Mouse (Mus musculus) CH12.LX (cell line): ENCODE data around the gene Aifm3. TPM values are rescaled to one million over a fixed set of nuclear protein-coding genes. Genes with fewer than 3 reads are reported as not detected.
A peak's percentile ranks its signal among the peaks of the same experiment; 100 is the strongest.

Experiments
- DNase-seq: peaks from one replicate; pipeline ENCODE4 v3.0.0-alpha.2; 2013; ENCODE audit errors: extremely low read depth
- H3K27ac ChIP-seq: 2 replicates; pipeline ENCODE4 v1.5.1; 2012; ENCODE audit warnings: low read depth, mild to moderate bottlenecking, control low read depth, moderate library complexity; ENCODE audit not compliant: insufficient read depth
- H3K27me3 ChIP-seq: replicated peaks from 2 replicates; pipeline ENCODE3; 2012; ENCODE audit warnings: inconsistent platforms
- H3K36me3 ChIP-seq, 2 experiments: replicated peaks in 1 of 2; 2 replicates each; pipeline versions ENCODE3 to v1.6.1; 2012; ENCODE audit warnings: inconsistent platforms in 1 of 2, low read length in 1 of 2, mild to moderate bottlenecking in 1 of 2, mixed read lengths in 1 of 2, moderate library complexity in 1 of 2; ENCODE audit not compliant: control insufficient read depth in 1 of 2, insufficient read depth in 1 of 2
- H3K4me1 ChIP-seq, 2 experiments: 2 replicates each; pipeline ENCODE4 v1.6.1; 2012; ENCODE audit warnings: inconsistent platforms in 1 of 2, moderate library complexity in 1 of 2; ENCODE audit not compliant: insufficient read depth in 2 of 2, control insufficient read depth in 1 of 2
- H3K4me2 ChIP-seq: 2 replicates; pipeline ENCODE4 v1.6.1; 2012; ENCODE audit warnings: low read depth, mild to moderate bottlenecking, control low read depth; ENCODE audit not compliant: poor library complexity, insufficient read depth, severe bottlenecking
- H3K4me3 ChIP-seq, 3 experiments: fragments of 150-350 bp in 1 of 3; sonication (generic) in 1 of 3; replicated peaks in 1 of 3; 2 replicates each; pipeline versions ENCODE3 to v1.5.1; 2011 to 2012; ENCODE audit warnings: low read depth in 2 of 3, low read length in 2 of 3, mild to moderate bottlenecking in 2 of 3, moderate library complexity in 2 of 3, control low read depth in 1 of 3, improper control_type of control experiment in 1 of 3, inconsistent platforms in 1 of 3, mixed read lengths in 1 of 3; ENCODE audit not compliant: poor library complexity in 1 of 3
- H3K79me2 ChIP-seq: replicated peaks from 2 replicates; pipeline ENCODE4 v1.6.1; 2012; ENCODE audit warnings: mild to moderate bottlenecking, moderate library complexity; ENCODE audit not compliant: control insufficient read depth, poor library complexity, insufficient read depth, severe bottlenecking; ENCODE audit errors: extremely low read depth
- H3K9ac ChIP-seq: 2 replicates; pipeline ENCODE4 v1.6.1; 2012; ENCODE audit warnings: low read depth, mild to moderate bottlenecking, control low read depth, moderate library complexity; ENCODE audit not compliant: insufficient read depth
- H3K9me3 ChIP-seq: replicated peaks from 2 replicates; pipeline ENCODE3; 2012; ENCODE audit warnings: low read length, inconsistent platforms, mixed read lengths
- BHLHE40 ChIP-seq: IDR thresholded peaks from 2 replicates; pipeline ENCODE4 v1.6.1; 2011; ENCODE audit warnings: mild to moderate bottlenecking, low read depth, low read length, improper control_type of control experiment
- ETS1 ChIP-seq: conservative IDR thresholded peaks from 2 replicates; pipeline ENCODE4 v1.6.1; 2012; ENCODE audit warnings: low read depth, mild to moderate bottlenecking, inconsistent platforms, low read length, improper control_type of control experiment, moderate library complexity
- IRF4 ChIP-seq: IDR thresholded peaks from 2 replicates; pipeline ENCODE4 v1.6.1; 2014; ENCODE audit warnings: low read depth, mild to moderate bottlenecking, inconsistent platforms, low read length, improper control_type of control experiment
- MAX ChIP-seq: IDR thresholded peaks from 2 replicates; pipeline ENCODE4 v1.6.1; 2011; ENCODE audit warnings: low read length, improper control_type of control experiment
- MAZ ChIP-seq: IDR thresholded peaks from 2 replicates; pipeline ENCODE4 v1.6.1; 2012; ENCODE audit warnings: low read depth, mild to moderate bottlenecking, inconsistent platforms, low read length, improper control_type of control experiment, moderate library complexity
- POLR2AphosphoS2 ChIP-seq: IDR thresholded peaks from 2 replicates; pipeline ENCODE4 v1.6.1; 2011; ENCODE audit warnings: low read depth, low read length, improper control_type of control experiment
- RAD21 ChIP-seq: IDR thresholded peaks from 2 replicates; pipeline ENCODE4 v1.6.1; 2011; ENCODE audit warnings: low read depth, mild to moderate bottlenecking, low read length, improper control_type of control experiment, moderate library complexity
- RCOR1 ChIP-seq: conservative IDR thresholded peaks from 2 replicates; pipeline ENCODE4 v1.6.1; 2012; ENCODE audit warnings: low read depth, mild to moderate bottlenecking, inconsistent platforms, low read length, improper control_type of control experiment
- SIN3A ChIP-seq: IDR thresholded peaks from 2 replicates; pipeline ENCODE4 v1.6.1; 2012; ENCODE audit warnings: low read length, improper control_type of control experiment, inconsistent platforms
- TBP ChIP-seq: conservative IDR thresholded peaks from 2 replicates; pipeline ENCODE4 v1.6.1; 2011; ENCODE audit warnings: low read depth, low read length, improper control_type of control experiment
- TCF12 ChIP-seq: IDR thresholded peaks from 2 replicates; pipeline ENCODE4 v1.6.1; 2014; ENCODE audit warnings: low read depth, mild to moderate bottlenecking, inconsistent platforms, low read length, improper control_type of control experiment
- USF1 ChIP-seq: IDR thresholded peaks from 2 replicates; pipeline ENCODE4 v1.6.1; 2014; ENCODE audit warnings: low read depth, mild to moderate bottlenecking, inconsistent platforms, low read length, improper control_type of control experiment
- ZKSCAN1 ChIP-seq: IDR thresholded peaks from 2 replicates; pipeline ENCODE4 v1.6.1; 2012; ENCODE audit warnings: low read depth, inconsistent platforms, low read length, improper control_type of control experiment, borderline replicate concordance
- ZNF384 ChIP-seq: IDR thresholded peaks from 2 replicates; pipeline ENCODE4 v1.6.1; 2012; ENCODE audit warnings: low read depth, low read length, improper control_type of control experiment, inconsistent platforms
- dilution Hi-C: fragments of 300-500 bp; cut with MboI; formaldehyde crosslinking; loops from 2 replicates; pipeline ENCODE4 v1.14.3; 2020; ENCODE audit warnings: low sequenced_read_pairs; ENCODE audit not compliant: extremely low pct_unique_long_range_greater_than_20kb, extremely low pct_ligation_motif_present
- in situ Hi-C: fragments of 300-500 bp; cut with MboI; formaldehyde crosslinking; loops from 3 replicates; pipeline ENCODE4 v1.14.3; 2019; ENCODE audit warnings: low sequenced_read_pairs, low pct_ligation_motif_present, low pct_unique_long_range_greater_than_20kb, mixed read lengths
- polyA plus RNA-seq: library from polyadenylated mRNA; unstranded; fragments of >175 nt; gene quantifications from 2 replicates; pipeline ENCODE4 v1.2.1, GENCODE M21; 2012; ENCODE audit warnings: low read depth; ENCODE audit not compliant: insufficient read length
- total RNA-seq, 2 experiments: library from RNA; depleted of rRNA; stranded (reverse); fragments of 300-350 nt in 1 of 2; fragments of >200 nt in 1 of 2; gene quantifications; 2 replicates each; pipeline ENCODE4 v1.2.3; 2012 to 2014

The Aifm3 gene
- total and polyA plus RNA-seq, 3 experiments: not detected

- no peaks in the 10 kb centered on the region for H3K9me3 ChIP-seq
- H3K9ac ChIP-seq: no peak overlapping the region
- dilution Hi-C loops: no loop called here
- in situ Hi-C loops: no loop called here
- H3K4me1 ChIP-seq: peaks cover 0 to 16% of the 10 kb centered on the region in 2 experiments; a peak in 2 of 4 replicates
- peaks cover 30 to 86% of the 10 kb centered on the region in 2 experiments for H3K36me3 ChIP-seq
- no peak overlapping the region for H3K27ac ChIP-seq
- no peaks in the 10 kb centered on the region for H3K27me3 ChIP-seq
- no peak overlapping the region for H3K4me3 ChIP-seq
- no peak for DNase-seq
- H3K4me2 ChIP-seq: no peak overlapping the region
- peaks cover 60% of the 10 kb centered on the region for H3K79me2 ChIP-seq
- TF ChIP-seq TCF12 (no peak), ZNF384 (peak; percentile 24; the same call in 1 of the 2 replicates)
Observed at GRCm38 (mm10) chr16:17475326-17475725, 14.1 kb upstream of the Aifm3 start.

- peaks cover 58% of the 10 kb centered on the region for H3K79me2 ChIP-seq
- H3K9me3 ChIP-seq: no peaks in the 10 kb centered on the region
- H3K36me3 ChIP-seq: peaks cover 29 to 88% of the 10 kb centered on the region in 2 experiments
- no peak overlapping the region for H3K9ac ChIP-seq
- no peak overlapping the region for H3K4me2 ChIP-seq
- in situ Hi-C loops (no loop called here), dilution Hi-C loops (no loop called here)
- DNase-seq: no peak
- no peak overlapping the region for H3K27ac ChIP-seq
- no peak overlapping the region for H3K4me3 ChIP-seq
- peaks cover 0 to 23% of the 10 kb centered on the region in 2 experiments; a peak in 2 of 4 replicates for H3K4me1 ChIP-seq
- no peaks in the 10 kb centered on the region for H3K27me3 ChIP-seq
- TF ChIP-seq BHLHE40: no peak
- TF ChIP-seq IRF4: no peak
- no peak for TF ChIP-seq RCOR1
- no peak for TF ChIP-seq USF1
- no peak for TF ChIP-seq SIN3A
- no peak for TF ChIP-seq TBP
- no peak for TF ChIP-seq MAX
- no peak for TF ChIP-seq ETS1
- no peak for TF ChIP-seq TCF12
- no peak for TF ChIP-seq ZKSCAN1
- TF ChIP-seq ZNF384: no peak
- no peak for TF ChIP-seq POLR2AphosphoS2
- no peak for TF ChIP-seq RAD21
- TF ChIP-seq MAZ: no peak
Observed at GRCm38 (mm10) chr16:17478331-17478943, 11.0 kb upstream of the Aifm3 start.
